Mouse (Mus musculus) cerebellum, postnatal 25 days (tissue): ENCODE data around the gene H2al1e.
A peak's percentile ranks its signal among the peaks of the same experiment; 100 is the strongest.
"Not testable (repeated sequence)": the region's sequence is repeated elsewhere in the genome, so short reads cannot be mapped to it uniquely, and the experiment has no call there.

Source experiments
- DNase-seq, 2 experiments: peaks; one replicate each; pipeline ENCODE4 v3.0.0; 2021; ENCODE audit warnings: mixed read lengths in 2 of 2

H2al1e gene

GRCm38 (mm10) chrX:11311634-11312033 lies at the start of gene H2al1e:
TSS of gene H2al1e (plus strand) at chrX:11311934.
- DNase-seq, result not testable (repeated sequence)

DNA sequence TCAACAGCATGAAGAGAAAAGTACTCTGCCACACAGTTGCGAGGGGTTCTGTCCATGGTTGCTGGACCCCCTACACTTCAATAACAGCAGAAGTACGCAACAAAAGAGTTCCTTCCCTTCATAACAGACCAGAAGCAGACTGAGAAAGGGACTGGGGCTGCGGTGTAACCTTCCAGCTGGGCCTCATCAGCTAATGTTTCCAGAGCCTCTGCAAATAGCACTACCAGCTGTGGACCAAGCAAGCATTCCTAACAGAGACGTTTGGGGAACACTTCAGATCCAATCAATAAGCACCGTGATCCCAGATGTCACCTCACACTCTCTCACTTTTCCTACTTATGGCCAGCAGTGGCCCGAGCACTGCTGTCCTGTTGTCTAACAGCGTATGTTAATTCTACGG lies 46.8 kb upstream of the H2al1e start:
- DNase-seq, result no peak

- DNase-seq, result no peak
Observed at GRCm38 (mm10) chrX:11267791-11268190, 43.9 kb upstream of the H2al1e start.

DNA sequence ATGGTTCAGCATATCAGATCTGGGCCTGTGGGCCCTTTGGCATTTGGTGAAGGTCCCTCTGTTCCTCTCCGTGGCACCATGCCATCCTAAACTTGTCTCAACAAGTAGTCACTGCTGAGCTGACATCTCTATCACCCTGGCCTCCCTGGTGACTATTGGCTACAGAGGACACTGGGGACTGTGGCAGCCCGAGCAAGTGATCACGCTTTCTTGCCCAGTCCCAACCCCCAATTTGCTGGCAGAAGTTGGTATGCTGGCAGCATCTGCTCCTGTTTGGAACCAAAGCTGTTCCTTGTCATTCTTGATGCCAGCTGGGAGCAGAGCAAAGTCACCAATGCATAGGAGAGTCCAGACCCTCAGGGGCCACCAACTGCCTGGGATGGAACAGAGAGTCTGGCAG lies 42.7 kb upstream of the H2al1e start:
- peak; percentile 19 for DNase-seq

DNA sequence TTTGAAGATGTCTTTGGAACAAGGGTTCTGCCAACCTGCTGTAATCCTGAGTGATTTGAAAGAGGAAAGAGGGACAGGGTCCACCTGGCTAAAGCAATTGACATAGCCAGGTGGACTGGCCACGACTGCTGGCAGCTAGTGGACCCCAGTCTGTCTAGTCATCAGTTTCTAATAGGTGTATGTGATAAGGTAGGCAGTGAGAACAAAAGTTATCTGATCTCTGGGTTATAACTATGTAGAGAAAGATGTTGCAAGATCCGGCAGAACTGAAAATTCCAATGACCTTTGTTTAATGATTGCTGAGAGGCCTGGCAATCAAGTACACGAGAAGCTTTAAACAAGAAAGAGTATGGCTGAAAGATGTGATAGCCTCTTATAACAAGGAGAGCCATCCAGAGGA lies 38.5 kb upstream of the H2al1e start:
- DNase-seq, result no peak

DNA sequence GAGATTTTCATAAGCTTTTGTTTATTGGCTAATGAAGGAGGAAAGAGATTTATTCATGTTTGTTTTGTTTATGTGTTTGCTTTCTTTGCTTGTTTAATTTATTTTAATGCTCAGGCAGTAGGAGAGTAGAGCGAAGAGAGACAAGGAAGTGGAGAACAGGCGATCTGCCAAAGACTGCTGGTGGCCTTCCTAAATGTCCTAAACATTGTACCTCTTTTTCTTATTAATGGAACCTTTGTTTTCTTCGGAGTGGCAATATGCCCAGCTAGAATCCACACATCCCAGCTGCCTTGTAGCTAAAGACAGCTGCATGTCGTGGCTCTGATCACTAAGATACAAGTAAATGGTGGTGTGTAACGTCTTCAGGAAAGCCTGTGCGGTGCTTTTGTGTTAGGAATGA lies 34.7 kb upstream of the H2al1e start:
- DNase-seq, result no peak

DNA sequence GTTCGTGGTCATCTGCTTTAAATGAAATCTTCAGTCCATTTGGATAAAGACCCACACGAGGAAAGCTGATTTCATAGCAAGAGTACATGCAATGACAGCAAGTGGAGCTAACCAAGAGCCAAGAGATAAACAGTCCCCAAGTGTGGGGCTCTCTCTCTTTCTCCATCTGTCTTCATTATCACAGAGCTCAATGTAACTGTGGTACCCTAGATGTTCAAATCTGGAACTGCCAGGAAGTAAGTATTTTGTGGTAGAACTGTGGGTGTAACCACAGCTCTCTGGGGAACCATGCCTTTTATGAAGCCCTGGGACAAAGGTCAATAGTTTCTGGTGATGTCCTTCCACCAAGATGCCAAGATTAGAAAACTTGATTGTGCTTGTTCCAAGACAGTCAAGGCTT lies 31.0 kb upstream of the H2al1e start:
- DNase-seq, result no peak

DNA sequence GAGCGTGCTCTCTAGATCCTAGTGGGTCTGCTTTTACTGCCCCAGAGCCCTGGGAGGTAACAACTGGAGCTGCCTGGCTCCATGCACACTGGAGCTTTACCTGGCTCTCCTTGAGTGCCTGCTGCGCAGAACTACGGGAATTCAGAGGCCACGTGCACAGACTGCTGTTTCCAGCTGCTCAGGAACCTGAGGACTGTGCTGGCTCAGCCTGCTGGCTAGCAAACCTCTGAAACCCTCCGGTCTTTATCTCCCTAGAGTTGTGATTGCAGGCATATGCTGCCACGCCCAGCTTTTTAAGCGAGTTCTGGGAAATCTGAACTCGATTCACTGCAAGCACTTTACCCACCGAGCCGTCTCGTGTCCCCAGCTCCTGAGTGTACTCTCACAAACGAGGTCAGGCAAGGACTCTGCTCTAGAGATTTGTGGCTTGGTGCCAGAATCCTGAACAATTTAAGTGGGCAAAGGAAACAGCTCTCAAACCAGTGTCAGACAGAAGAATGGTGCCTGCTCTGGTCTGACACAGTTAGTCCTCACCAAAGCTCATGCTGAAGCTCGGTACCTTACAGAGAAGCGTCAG lies 23.3 kb upstream of the H2al1e start:
- no peak for DNase-seq

DNA sequence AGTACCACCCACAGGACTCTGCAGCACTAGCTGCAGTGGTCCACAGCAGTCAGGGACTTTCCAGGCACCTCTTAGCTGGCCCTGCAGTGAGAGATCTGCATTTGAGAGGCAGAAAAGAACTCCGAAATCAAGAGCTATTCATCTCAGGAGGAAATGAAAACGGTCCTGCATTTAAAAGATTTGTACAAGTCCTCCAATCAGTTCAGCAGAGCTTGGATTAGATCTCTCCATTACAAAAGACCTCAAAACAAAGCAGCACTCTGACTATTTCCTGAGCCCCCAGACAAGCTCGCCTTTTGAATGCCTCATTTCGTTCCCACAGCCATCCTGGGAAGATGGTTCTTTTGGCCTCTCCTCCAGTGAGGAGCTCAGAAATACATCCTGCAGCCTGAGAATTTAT lies 22.5 kb upstream of the H2al1e start:
- DNase-seq, result no peak

DNA sequence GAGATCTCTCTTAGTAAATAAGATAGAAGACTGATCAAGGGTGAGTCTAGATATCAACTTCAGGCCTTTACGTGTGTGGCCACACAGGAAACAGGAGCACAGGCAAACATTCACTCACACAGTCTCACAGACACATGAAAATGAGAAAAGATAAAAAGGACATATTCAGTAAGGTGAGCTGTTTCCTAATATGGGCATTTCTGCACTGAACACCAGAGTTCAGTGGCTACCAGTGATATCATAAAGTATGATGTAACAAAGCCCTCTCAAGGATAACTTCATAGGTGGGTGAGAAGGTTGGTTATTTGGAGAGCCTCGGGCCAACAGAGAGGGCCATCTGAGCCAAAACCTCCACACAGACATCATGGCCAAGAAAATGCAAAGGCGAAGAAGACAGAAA lies 12.8 kb upstream of the H2al1e start, which contains the start of gene H2al1a:
TSS of gene H2al1a (plus strand) at position 301 of the 400 bp plus-strand sequence.
- not testable (repeated sequence) for DNase-seq

- not testable (repeated sequence) for DNase-seq
Observed at GRCm38 (mm10) chrX:11302132-11302531, 9.6 kb upstream of the H2al1e start, which contains the start of gene H2al1b. TSS of gene H2al1b (plus strand) at chrX:11302432.

DNA sequence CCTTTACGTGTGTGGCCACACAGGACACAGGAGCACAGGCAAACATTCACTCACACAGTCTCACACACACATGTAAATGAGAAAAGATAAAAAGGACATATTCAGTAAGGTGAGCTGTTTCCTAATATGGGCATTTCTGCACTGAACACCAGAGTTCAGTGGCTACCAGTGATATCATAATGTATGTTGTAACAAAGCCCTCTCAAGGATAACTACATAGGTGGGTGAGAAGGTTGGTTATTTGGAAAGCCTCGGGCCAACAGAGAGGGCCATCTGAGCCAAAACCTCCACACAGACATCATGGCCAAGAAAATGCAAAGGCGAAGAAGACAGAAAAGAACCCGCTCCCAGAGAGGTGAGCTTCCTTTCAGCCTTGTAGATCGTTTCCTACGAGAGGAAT lies 6.4 kb upstream of the H2al1e start, which contains the start of gene H2al1c:
TSS of gene H2al1c (plus strand) at position 301 of the 400 bp plus-strand sequence.
- not testable (repeated sequence) for DNase-seq

DNA sequence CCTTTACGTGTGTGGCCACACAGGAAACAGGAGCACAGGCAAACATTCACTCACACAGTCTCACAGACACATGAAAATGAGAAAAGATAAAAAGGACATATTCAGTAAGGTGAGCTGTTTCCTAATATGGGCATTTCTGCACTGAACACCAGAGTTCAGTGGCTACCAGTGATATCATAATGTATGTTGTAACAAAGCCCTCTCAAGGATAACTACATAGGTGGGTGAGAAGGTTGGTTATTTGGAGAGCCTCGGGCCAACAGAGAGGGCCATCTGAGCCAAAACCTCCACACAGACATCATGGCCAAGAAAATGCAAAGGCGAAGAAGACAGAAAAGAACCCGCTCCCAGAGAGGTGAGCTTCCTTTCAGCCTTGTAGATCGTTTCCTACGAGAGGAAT lies 3.2 kb upstream of the H2al1e start, which contains the start of gene H2al1d:
TSS of gene H2al1d (plus strand) at position 301 of the 400 bp plus-strand sequence.
- DNase-seq, result not testable (repeated sequence)

GRCm38 (mm10) chrX:11314858-11315257 lies 3.1 kb downstream of the H2al1e start, which contains the start of gene H2al1f:
TSS of gene H2al1f (plus strand) at chrX:11315158.
- not testable (repeated sequence) for DNase-seq

GRCm38 (mm10) chrX:11317956-11318355 lies 6.2 kb downstream of the H2al1e start, which contains the start of gene H2al1g:
TSS of gene H2al1g (plus strand) at chrX:11318256.
- DNase-seq, result not testable (repeated sequence)

- not testable (repeated sequence) for DNase-seq
Observed at GRCm38 (mm10) chrX:11321192-11321591, 9.5 kb downstream of the H2al1e start, which contains the start of gene H2al1h. TSS of gene H2al1h (plus strand) at chrX:11321492.

DNA sequence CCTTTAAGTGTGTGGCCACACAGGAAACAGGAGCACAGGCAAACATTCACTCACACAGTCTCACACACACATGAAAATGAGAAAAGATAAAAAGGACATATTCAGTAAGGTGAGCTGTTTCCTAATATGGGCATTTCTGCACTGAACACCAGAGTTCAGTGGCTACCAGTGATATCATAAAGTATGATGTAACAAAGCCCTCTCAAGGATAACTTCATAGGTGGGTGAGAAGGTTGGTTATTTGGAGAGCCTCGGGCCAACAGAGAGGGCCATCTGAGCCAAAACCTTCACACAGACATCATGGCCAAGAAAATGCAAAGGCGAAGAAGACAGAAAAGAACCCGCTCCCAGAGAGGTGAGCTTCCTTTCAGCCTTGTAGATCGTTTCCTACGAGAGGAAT lies 12.6 kb downstream of the H2al1e start, which contains the start of gene H2al1i:
TSS of gene H2al1i (plus strand) at position 301 of the 400 bp plus-strand sequence.
- DNase-seq, result not testable (repeated sequence)

DNA sequence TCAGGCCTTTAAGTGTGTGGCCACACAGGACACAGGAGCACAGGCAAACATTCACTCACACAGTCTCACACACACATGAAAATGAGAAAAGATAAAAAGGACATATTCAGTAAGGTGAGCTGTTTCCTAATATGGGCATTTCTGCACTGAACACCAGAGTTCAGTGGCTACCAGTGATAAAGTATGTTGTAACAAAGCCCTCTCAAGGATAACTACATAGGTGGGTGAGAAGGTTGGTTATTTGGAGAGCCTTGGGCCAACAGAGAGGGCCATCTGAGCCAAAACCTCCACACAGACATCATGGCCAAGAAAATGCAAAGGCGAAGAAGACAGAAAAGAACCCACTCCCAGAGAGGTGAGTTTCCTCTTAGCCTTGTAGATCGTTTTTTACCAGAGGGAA lies 15.8 kb downstream of the H2al1e start, which contains the start of gene H2al1j:
TSS of gene H2al1j (plus strand) at position 301 of the 400 bp plus-strand sequence.
- not testable (repeated sequence) for DNase-seq

- peak; percentile 19 to 29 for DNase-seq
Observed at GRCm38 (mm10) chrX:11345762-11346161, 34.0 kb downstream of the H2al1e start.

- peak; percentile 24 to 48 for DNase-seq
Observed at GRCm38 (mm10) chrX:11346756-11347155, 35.0 kb downstream of the H2al1e start.

GRCm38 (mm10) chrX:11360823-11361222 lies 49.1 kb downstream of the H2al1e start:
- DNase-seq, result no peak

GRCm38 (mm10) chrX:11361261-11361660 lies 49.5 kb downstream of the H2al1e start:
- DNase-seq, result no peak
